Mouse (Mus musculus) cerebellum, adult 18-20 months (tissue): ENCODE data around the gene Zfp120.
"Not testable (repeated sequence)": the region's sequence is repeated elsewhere in the genome, so short reads cannot be mapped to it uniquely, and the experiment has no call there.

Source experiments
- DNase-seq, 2 experiments: peaks; one replicate each; pipeline ENCODE4 v3.0.0; 2021

Zfp120 gene

DNA sequence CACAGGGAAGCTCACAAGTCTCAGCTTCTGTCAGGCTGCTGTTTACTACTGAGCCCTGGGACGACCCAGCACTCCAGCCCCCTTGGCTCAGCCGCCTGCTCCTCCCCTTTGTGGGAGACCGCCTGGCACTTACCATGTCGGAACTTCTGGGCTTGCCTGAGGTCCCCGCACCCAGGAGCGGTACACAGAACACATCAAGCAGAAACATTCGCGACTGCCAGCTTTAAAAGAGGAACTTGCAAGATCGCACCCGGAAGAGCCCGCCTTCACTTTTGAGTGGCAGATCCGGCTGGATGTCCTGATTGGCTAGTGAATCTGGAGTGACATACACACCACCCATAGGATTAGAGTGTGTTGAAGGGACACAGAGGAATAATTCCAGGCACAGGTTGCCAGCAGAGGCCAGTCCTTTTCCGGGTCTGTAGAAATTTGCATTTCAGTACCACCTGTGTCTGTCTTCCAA, at the start of gene Zfp120:
Gene Zfp120, minus strand, starts transcription at position 274 of the 463 bp plus-strand sequence.
- peak; percentile 85 for DNase-seq

- DNase-seq: not testable (repeated sequence)
Measured at GRCm38 (mm10) chr2:150181570-150181999, 45.1 kb upstream of the Zfp120 start, which contains the start of gene Gm14139. Gm14139 (plus strand) TSS chr2:150181755.

DNA sequence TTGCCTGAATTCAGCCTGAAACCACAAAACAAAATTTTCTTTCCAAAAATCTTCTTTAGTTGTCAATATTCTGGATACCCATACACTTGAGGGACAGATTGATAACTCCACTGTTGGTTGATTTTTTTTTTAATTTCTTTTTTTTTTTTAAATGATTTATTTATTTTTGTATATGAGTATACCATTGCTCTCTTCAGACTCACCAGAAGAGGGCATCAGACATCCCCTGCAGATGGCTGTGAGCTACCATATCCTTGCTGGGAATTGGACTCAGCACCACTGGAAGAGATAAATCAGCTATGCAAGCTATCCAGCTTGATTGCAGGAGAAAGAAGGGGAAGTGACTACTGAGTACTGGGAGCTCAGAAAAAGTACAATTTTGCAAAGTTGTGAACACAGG, 44.5 kb upstream of the Zfp120 start:
- not testable (repeated sequence) for DNase-seq

DNA sequence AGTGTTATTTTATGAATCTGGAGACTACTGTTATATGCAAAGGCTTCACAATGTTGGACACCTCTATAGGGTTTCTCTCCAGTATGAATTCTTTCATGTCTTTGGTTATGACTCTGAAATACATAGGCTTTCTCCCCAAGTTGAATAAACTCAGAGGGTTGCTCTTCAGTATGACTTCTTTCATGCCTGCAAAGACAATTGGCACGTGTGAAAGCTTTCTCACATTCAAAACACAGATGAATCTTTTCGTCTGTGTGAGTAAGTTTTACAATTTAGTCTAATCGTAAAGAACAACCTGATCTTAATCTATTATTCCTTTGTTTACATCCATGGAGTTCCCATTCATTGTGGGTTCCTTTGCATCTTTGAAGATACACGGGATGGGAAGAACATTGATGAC, 43.1 kb upstream of the Zfp120 start, which contains the start of gene Gm10770:
Gene Gm10770, minus strand, starts transcription at position 101 of the 400 bp plus-strand sequence.
- not testable (repeated sequence) for DNase-seq

DNA sequence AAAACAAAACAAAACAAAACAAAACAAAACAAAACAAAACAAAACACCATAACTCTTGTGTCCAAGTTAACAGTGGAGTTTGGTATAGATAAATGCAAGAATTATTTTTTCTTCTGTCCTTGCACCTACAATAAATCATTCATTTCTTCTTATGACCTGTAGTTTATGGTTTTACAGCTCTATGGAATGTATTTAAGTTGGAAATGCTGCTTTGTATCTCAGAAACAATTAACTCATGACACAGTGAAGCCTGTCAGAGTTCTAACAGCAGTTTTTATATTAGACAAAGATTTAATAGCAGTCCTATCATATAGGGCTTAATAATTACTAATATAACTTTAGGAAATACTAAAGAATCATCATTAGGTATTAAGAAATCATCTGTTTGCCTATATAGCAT, 37.3 kb upstream of the Zfp120 start:
- no peak for DNase-seq

DNA sequence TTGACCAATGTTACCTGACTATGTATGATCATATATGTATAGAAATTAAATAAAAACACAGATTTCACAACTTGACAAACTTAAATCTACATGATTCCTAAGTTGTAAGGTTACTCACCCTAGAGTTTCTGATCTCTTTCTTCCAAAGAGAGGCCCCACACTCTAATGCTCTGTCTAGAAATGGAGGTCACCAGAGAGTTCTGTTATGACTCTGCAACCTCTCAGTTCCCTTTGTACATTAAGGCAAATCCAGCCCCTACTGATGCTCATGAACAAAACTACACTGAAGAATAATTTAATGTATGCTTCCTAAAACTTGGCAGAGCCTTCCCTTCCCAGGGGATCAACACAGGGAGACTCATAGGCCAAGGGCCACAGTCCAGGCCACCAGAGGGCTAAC, 30.2 kb upstream of the Zfp120 start:
- DNase-seq: no peak

- DNase-seq: no peak
Measured at GRCm38 (mm10) chr2:150132773-150133172, 3.7 kb downstream of the Zfp120 start.

DNA sequence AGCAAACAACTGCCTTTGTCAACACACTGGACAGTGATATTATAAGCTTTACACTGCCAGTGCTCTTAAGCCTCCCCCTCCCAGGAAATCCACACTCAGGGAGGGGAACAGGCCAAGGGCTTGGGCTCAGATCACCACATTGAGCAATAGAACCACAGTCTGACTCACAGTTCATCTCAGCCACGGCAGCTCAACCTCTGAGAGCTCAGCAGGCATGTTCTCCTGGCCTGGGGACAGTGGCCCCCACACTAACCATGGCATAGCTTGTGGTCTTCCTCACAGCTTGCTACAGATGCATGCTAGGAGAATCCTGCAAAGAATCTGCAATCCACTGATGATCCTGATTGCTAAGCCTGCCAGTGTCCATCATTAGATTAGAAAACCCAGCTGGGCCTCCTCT, 4.5 kb downstream of the Zfp120 start:
- DNase-seq: not testable (repeated sequence)

DNA sequence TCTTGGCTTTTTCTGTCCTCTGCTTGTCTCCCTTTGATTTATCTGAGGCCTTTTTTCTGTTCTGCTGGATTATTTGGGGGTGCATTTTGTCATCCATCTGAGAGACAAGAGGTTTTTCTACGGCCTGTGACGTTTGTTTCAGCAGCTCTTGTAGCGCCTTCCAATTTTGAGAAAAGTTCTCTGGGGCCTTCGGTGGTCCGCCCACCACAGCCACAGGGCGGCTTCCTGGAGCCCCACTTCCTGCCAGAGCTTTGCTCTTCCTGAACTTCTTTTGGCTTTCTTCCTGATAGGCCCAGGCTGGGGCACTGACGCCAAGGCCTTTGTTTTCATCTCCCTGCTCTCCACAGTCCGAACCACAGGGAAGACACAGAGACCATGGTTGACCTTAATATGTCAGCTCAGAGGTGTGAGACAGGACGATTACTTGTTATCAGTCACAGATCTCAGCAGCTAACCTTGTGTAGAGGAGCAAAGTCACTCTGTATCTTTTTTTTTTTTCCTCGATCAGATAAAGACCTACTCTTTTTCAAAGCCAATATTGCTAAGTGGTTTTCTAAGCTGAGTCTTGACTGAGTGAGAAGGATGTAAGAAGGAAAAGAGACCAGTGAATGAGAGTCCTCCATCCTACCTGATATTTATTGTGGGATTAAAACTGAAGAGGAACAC, 25.1 kb downstream of the Zfp120 start:
- DNase-seq: no peak

DNA sequence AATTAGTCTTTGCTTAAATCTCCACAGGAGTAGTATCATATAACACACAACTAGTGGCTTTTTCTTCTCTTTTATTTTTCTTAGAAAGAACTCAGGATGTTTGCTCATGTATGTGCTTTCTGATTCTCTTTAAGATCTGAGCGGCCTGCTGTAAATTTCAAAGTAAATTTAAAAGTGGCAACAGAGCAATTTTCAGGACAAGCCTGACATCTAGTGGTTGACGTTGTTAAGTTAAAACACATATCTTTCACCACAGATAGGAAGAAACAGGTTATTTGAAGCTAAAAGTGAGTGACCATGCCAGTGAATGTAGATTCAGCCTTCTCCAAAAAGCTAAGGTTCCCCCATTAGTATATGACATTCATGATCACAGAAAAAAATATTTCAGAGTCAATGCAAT, 36.9 kb downstream of the Zfp120 start:
- DNase-seq: peak; percentile 17 to 24
